Mouse (Mus musculus) embryonic stem cell, embryonic (primary cell): ENCODE results near the gene Prr5l.
"Not testable (repeated sequence)": the region's sequence is repeated elsewhere in the genome, so short reads cannot be mapped to it uniquely, and the experiment has no call there.

Source experiments
- CTCF ChIA-PET, 4 experiments: fragments of 300-600 bp in 2 of 4; fragments of 350-600 bp in 2 of 4; sonication (Branson Sonifier 250); formaldehyde crosslinking; loops; one replicate each; lab custom pipeline; 2022; ENCODE audit warnings: inconsistent platforms in 2 of 4; lab: Charles Lee
- POLR2A ChIA-PET, 4 experiments: fragments of 300-600 bp in 2 of 4; fragments of 350-600 bp in 2 of 4; sonication (Branson Sonifier 250); formaldehyde crosslinking; loops; one replicate each; lab custom pipeline; 2022; ENCODE audit warnings: antibody characterized with exemption in 4 of 4, inconsistent platforms in 1 of 4; lab: Charles Lee

Gene Prr5l

DNA sequence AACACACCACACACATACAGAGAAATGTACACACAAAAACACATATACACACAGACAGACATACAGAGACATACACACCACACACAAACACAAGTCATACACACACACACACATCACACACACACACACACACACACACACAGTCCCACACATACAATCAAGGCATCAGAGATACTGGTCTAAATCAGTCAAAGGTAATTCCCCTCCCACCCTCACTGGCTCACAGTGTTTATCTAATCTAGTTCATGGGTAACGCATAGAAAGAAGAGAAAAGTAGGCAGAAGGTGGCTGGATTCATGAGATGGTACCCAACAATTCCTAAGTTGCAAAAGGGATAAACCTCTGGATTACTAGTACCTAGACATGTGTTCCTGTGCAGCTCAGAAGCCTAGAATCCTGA lies 120.9 kb downstream of the Prr5l start:
- ChIA-PET POLR2A (interaction anchor here in 1 of 4 experiments (0.6 kb wide), 1 partner anchor 8 kb away, joined by 3 read pairs; no protein-coding TSS in a partner anchor), CTCF (no interaction called here)

- CTCF ChIA-PET = no interaction called here
- POLR2A ChIA-PET = interaction anchor here in 1 of 4 experiments (0.7 to 1.5 kb wide), 3 partner anchors 9 to 86 kb away, joined by 3 to 4 read pairs (median 3); no protein-coding TSS in a partner anchor
These were observed 123.1 kb downstream of the Prr5l start for GRCm38 (mm10) chr2:101759523-101760277.

- ChIA-PET POLR2A (interaction anchor here in 1 of 4 experiments (0.6 kb wide), 1 partner anchor 77 kb away, joined by 3 read pairs; no protein-coding TSS in a partner anchor), CTCF (no interaction called here)
These were observed 125.0 kb downstream of the Prr5l start for GRCm38 (mm10) chr2:101757806-101758205.

- POLR2A ChIA-PET = interaction anchor here in 2 of 4 experiments (0.5 to 1.2 kb wide), 3 partner anchors 18 to 487 kb away, joined by 3 to 4 read pairs (median 3); no protein-coding TSS in a partner anchor
- CTCF ChIA-PET = interaction anchor here in 2 of 4 experiments (0.5 to 0.7 kb wide), 2 partner anchors 16 to 64 kb away, joined by 4 to 23 read pairs; no protein-coding TSS in a partner anchor
These were observed 126.6 kb downstream of the Prr5l start for GRCm38 (mm10) chr2:101756069-101756753.

DNA sequence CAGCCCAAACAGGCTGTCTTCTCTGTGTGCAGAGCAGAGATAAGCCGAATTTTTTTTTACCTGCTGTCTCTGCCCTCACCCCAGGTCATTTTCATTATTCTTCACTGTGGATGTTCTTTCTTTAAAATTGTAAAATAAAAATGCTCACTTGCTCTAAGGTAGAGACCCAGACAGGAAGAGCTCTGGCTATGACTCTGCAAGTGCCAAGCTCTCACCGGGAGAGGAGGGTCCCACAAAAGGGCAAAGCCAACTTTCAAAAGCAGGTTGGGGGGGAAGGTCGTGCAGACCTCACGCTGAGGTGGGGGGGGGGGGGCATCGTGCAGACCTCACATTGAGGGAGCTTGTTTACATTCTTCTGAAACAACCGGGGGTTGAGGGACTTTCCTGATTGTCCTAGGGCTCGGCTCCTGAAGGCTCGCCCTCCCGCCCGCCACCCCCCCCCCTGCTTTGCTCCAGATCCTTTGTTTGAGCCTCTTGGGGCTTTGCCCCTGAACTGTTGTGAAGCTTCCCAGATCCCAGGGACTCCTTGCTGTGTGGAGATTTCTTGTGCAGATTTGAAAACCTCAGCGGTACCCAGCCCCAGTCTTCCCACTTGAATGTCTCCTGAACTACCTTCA lies 127.8 kb downstream of the Prr5l start:
- POLR2A ChIA-PET = interaction anchor here in 3 of 4 experiments (0.6 to 1.3 kb wide), 9 partner anchors 9 to 1209 kb away, joined by 3 to 6 read pairs (median 3); no protein-coding TSS in a partner anchor

DNA sequence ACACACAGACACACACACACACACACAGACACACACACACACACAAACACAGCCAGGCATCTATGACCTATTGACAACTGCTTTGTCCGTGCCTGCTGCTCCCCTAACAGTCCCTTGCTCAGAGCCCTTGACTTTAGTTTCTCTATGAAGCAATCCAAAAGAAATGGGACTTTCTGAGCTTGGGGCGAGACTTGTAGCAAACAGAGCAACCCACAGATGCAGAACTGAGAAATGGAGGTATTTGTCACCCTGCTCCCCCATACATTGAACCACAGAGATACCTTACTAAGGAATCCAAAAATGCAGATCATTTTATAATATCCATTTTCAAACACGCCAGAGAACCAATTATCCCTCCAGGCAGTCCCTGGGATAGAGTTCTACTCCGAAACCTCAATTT lies 128.4 kb downstream of the Prr5l start:
- POLR2A ChIA-PET = interaction anchor here in 2 of 4 experiments (0.6 to 1.3 kb wide), 5 partner anchors 9 to 226 kb away, joined by 3 to 6 read pairs (median 3); no protein-coding TSS in a partner anchor
- CTCF ChIA-PET = no interaction called here

More for the DNA sequence above, 127.8 kb downstream of the Prr5l start:
- CTCF ChIA-PET = interaction anchor here in 1 of 4 experiments (0.6 kb wide), 1 partner anchor 150 kb away, joined by 8 read pairs; no protein-coding TSS in a partner anchor

- POLR2A ChIA-PET = no interaction called here
- CTCF ChIA-PET = interaction anchor here in 1 of 4 experiments (0.6 kb wide), 1 partner anchor 73 kb away, joined by 3 read pairs; no protein-coding TSS in a partner anchor
These were observed 129.8 kb downstream of the Prr5l start for GRCm38 (mm10) chr2:101752979-101753378.

DNA sequence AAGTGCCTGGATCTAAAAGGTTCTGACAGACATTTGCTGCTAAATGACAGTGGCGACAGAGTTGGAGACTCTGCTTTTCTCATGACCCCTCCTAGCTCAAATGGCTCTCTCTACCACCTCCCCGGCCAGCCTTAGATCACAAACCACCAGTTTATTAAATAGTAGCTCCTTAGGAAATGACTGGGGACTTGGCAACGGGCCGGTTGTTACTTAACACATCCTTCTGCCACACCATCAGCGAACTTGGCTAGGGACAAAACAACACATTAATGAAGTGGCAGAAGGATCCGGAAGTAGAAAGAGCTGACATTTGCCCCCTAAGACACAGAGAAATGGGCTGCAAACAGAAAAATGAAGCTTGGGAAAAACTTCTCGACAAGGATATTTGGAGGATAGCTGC lies 130.4 kb downstream of the Prr5l start:
- POLR2A ChIA-PET = no interaction called here
- CTCF ChIA-PET = no interaction called here

- ChIA-PET CTCF (interaction anchor here in 2 of 4 experiments (0.6 to 0.7 kb wide), 5 partner anchors 45 to 1535 kb away, joined by 3 to 4 read pairs (median 4); no protein-coding TSS in a partner anchor), POLR2A (interaction anchor here in 1 of 4 experiments (0.7 to 1.7 kb wide), 4 partner anchors 8 to 1933 kb away, joined by 3 to 6 read pairs (median 4); no protein-coding TSS in a partner anchor)
These were observed 131.4 kb downstream of the Prr5l start for GRCm38 (mm10) chr2:101751236-101751922.

DNA sequence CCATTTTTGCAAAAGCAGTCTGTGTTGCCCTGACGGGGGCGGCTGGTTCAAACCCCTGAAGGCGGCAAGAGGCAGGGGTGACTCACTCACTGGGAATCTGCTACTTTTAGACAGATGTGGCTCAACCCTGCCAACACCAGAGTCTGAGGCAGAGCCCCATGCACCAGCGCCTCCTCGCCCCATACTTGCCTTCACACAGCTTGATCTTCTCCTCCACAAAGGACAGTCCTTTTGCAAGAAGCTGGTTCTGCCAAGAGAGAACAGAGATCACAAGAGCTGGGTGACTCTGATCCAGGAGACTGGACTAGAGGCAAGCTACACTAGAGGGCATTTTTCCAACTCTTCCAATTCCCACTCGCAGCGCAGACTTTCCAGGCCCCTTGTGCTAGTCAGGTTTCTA lies 136.3 kb downstream of the Prr5l start:
- ChIA-PET POLR2A (no interaction called here), CTCF (interaction anchor here in 1 of 4 experiments (0.7 kb wide), 1 partner anchor 363 kb away, joined by 3 read pairs; no protein-coding TSS in a partner anchor)

DNA sequence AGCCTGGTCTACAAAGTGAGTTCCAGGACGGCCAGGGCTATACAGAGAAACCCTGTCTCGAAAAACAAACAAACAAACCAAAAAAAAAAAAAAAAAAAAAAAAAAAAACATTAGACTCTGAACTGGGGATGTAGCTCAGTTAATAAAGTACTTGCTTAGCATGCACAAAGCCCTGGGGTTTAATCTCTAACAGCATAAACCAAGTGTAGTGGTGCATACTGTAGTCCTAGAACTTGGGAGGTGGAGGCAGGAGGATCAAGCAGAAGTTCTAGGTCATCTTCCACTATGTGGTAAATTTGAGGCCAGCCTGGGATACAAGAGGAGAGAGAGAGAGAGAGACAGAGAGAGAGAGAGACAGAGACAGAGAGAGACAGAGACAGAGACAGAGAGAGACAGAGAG lies 137.2 kb downstream of the Prr5l start:
- POLR2A ChIA-PET = not testable (repeated sequence)

DNA sequence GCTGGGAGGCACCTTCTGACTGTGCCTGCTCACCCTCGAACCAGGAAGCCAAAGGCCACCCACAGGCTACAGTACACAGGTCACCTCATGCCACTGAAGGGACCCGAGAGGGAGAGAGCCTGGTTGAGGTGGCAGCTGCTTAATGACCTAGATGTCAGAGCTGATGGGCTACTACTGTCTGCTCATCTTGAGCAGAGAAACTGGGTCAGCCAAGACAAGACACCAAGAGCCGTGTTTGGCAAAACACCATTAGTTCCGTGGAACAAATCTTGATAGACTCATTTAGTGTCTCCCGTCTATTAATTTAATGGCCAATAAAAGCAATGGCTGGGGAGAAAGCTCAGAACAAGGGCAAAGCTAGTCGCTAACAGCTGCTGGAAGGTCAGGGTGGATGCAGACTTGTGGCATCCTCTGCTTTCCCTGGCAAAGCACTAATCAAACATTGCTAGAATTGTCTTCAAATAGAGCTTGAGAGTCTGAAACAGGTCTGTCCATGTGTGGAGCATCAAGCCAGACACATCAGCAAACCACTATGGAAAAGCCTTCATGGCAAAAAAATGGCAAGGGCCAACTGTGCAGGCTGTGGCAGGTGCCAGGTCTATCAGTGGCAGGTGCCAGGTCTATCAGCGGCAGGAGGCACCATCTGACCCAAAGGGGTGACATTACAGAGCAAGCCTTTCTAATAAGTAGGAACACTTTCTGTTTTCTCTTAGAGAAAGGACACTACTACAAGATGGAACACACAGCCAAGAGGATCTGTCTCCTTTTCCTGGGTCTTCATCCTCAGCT lies 140.6 kb downstream of the Prr5l start:
- CTCF ChIA-PET = interaction anchor here in 1 of 4 experiments (1.2 kb wide), 1 partner anchor 27 kb away, joined by 3 read pairs; no protein-coding TSS in a partner anchor
- POLR2A ChIA-PET = interaction anchor here in 1 of 4 experiments (1.1 kb wide), 1 partner anchor 9 kb away, joined by 6 read pairs; no protein-coding TSS in a partner anchor

More for the DNA sequence above, 137.2 kb downstream of the Prr5l start:
- CTCF ChIA-PET = interaction anchor here in 1 of 4 experiments (0.6 to 0.7 kb wide), 2 partner anchors 364 to 1602 kb away, joined by 3 to 4 read pairs; no protein-coding TSS in a partner anchor

DNA sequence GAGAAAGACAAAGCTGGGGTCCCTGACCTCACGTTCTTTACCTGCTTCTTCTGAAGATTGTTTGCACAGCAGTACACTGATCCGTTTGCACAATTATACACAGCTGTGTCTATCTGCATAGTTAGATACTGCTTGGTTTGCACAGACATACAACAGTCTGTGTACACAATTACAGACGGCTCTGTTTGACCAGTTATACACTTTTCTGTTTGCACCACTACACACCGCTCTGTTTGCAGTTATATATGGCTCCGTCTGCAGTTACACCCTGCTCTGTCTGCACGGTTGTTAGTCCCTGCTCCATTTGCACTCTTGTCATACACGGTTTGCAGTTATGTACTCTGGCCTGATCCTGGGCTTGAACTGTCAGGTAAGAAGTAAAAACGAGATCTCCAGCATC lies 141.2 kb downstream of the Prr5l start:
- CTCF ChIA-PET = no interaction called here
- POLR2A ChIA-PET = no interaction called here

- ChIA-PET CTCF (no interaction called here), POLR2A (no interaction called here)
These were observed 142.9 kb downstream of the Prr5l start for GRCm38 (mm10) chr2:101739914-101740313.

- CTCF ChIA-PET = interaction anchor here in 3 of 4 experiments (0.5 to 0.7 kb wide), 3 partner anchors 27 to 316 kb away, joined by 3 to 6 read pairs (median 3); no protein-coding TSS in a partner anchor
- POLR2A ChIA-PET = interaction anchor here in 3 of 4 experiments (0.6 to 2.7 kb wide), 6 partner anchors 9 to 314 kb away, joined by 3 to 6 read pairs (median 4); no protein-coding TSS in a partner anchor
These were observed 149.3 kb downstream of the Prr5l start for GRCm38 (mm10) chr2:101733564-101733963.

DNA sequence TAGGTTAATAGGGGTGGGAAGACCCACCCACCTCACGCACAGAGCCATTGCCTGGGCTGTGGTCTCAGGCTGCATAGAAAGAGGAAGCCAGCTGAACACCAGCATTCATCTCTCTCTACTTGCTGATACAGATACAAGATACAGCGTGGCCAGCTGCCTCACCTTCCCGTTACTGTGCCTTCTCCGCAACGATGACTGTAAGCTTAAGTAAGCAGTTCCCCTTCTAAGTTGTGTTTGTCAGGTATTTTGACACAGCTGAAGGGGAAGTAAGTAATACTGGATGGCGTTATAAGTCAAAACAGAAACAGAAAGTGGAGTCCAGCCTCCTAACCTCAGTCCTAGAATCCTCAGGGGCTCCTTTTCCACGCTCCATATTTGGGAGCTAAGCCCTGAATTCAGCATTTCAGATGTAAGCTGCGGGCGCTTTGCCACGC lies 150.0 kb downstream of the Prr5l start:
- ChIA-PET POLR2A (interaction anchor here in 1 of 4 experiments (1.3 to 2.7 kb wide), 2 partner anchors 10 to 18 kb away, joined by 6 read pairs; no protein-coding TSS in a partner anchor), CTCF (interaction anchor here in 1 of 4 experiments (0.5 kb wide), 1 partner anchor 233 kb away, joined by 3 read pairs; no protein-coding TSS in a partner anchor)
